Mouse (Mus musculus) embryonic facial prominence, embryonic 11.5 days (tissue): Measurements from ENCODE around the gene Hgfac. TPM values are rescaled to one million over a fixed set of nuclear protein-coding genes. Genes with fewer than 3 reads are reported as not detected.
A peak's percentile ranks its signal among the peaks of the same experiment; 100 is the strongest.

ENCODE experiments used
- ATAC-seq: fragments of 200-750 bp; cut with Nextera tagmentation; replicated peaks from 2 replicates; pipeline ENCODE4 v1.8.0; 2017; ENCODE audit warnings: low read depth; ENCODE audit not compliant: insufficient number of reproducible peaks, low FRiP score, low TSS enrichment
- DNase-seq: peaks from one replicate; pipeline ENCODE4 v3.0.0-alpha.2; 2015; ENCODE audit warnings: low spot score
- H3K27ac ChIP-seq: fragments of 300-500 bp; sonication (generic); replicated peaks from 2 replicates; pipeline ENCODE4 v1.5.1; 2014; ENCODE audit warnings: mild to moderate bottlenecking, low read depth, low read length, control low read depth
- H3K27me3 ChIP-seq: fragments of 300-500 bp; sonication (generic); 2 replicates; pipeline ENCODE4 v1.6.1; 2014; ENCODE audit warnings: mild to moderate bottlenecking, low read length, moderate library complexity, mixed read lengths; ENCODE audit not compliant: control insufficient read depth, insufficient read depth
- H3K36me3 ChIP-seq: fragments of 300-500 bp; sonication (generic); replicated peaks from 2 replicates; pipeline ENCODE4 v1.6.1; 2014; ENCODE audit warnings: low read depth, mild to moderate bottlenecking, low read length, moderate library complexity, mixed read lengths; ENCODE audit not compliant: control insufficient read depth, insufficient read depth
- H3K4me1 ChIP-seq: fragments of 300-500 bp; sonication (generic); 2 replicates; pipeline ENCODE4 v1.6.1; 2014; ENCODE audit warnings: low read length, mixed read lengths; ENCODE audit not compliant: control insufficient read depth, insufficient read depth
- H3K4me2 ChIP-seq: fragments of 300-500 bp; sonication (generic); 2 replicates; pipeline ENCODE4 v1.6.1; 2014; ENCODE audit warnings: low read depth, mild to moderate bottlenecking, control low read depth, low read length, moderate library complexity
- H3K4me3 ChIP-seq: fragments of 300-500 bp; sonication (generic); 2 replicates; pipeline ENCODE4 v1.5.1; 2014; ENCODE audit warnings: low read depth, low read length, control low read depth
- H3K9ac ChIP-seq: fragments of 300-500 bp; sonication (generic); replicated peaks from 2 replicates; pipeline ENCODE4 v1.6.1; 2014; ENCODE audit warnings: mild to moderate bottlenecking, control low read depth, low read length
- H3K9me3 ChIP-seq: fragments of 300-500 bp; sonication (generic); replicated peaks from 2 replicates; pipeline ENCODE4 v1.6.1; 2016; ENCODE audit warnings: mild to moderate bottlenecking, low read length, inconsistent platforms, mixed read lengths; ENCODE audit not compliant: control insufficient read depth
- WGBS: fragments of 180-500 bp; shearing (Covaris S2); extraction: QIAGEN DNeasy Blood & Tissue Kit; methylation state at CpG from one replicate; pipeline ENCODE4 v1.1.7; 2014; 5-methylcytosine and 5-hydroxymethylcytosine counted together
- polyA plus RNA-seq: library from polyadenylated mRNA; unstranded; fragments of >200 nt; fragmentation: Nextera tagmentation; extraction: Ambion mirVana; gene quantifications from 2 replicates; pipeline ENCODE4 v1.2.1, GENCODE M21; 2014

Hgfac gene
- polyA plus RNA-seq, 1 experiment from 2014 or later = not detected

DNA sequence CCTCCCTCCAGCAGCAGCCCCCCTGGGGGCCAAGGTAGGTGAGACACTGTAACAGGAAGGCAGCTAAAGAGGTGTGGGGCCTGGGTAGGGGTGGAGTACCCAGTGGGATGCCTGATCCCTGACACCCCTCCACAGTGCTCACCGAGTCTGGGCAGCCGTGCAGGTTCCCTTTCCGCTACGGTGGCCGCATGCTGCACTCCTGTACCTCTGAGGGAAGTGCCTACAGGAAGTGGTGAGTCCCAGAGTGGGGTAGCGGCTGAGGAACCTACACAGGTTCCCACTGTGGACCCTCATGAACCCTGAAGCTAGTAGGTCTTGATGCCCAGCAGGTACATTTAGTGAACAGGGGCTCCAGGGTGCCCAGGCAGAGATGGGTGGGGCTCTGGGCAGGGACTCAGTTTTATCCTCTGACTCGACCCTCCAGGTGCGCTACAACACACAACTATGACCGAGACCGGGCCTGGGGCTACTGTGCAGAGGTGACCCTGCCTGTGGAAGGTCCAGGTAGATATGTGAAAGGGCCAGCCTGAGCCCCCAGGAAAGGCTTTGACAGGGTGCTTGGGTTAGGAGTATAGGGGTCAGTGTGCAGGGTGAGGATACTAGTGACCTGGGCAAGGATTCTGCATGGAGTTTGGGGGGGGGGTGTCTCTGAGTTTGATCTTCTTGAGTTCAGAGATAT lies 1.3 kb downstream of the Hgfac start:
- H3K36me3 ChIP-seq = no peaks in the 10 kb centered on the region
- no peak overlapping the region for H3K4me2 ChIP-seq
- DNase-seq = no peak
- ATAC-seq = no peak
- H3K9ac ChIP-seq = no peak overlapping the region
- H3K4me3 ChIP-seq = no peak overlapping the region
- H3K9me3 ChIP-seq = no peaks in the 10 kb centered on the region
- H3K4me1 ChIP-seq = no peaks in the 10 kb centered on the region
- WGBS = 70% methylated on average over 10 of the region's 10 CpGs
- H3K27me3 ChIP-seq = no peaks in the 10 kb centered on the region; the same call in 1 of the 2 replicates
- no peak overlapping the region for H3K27ac ChIP-seq

DNA sequence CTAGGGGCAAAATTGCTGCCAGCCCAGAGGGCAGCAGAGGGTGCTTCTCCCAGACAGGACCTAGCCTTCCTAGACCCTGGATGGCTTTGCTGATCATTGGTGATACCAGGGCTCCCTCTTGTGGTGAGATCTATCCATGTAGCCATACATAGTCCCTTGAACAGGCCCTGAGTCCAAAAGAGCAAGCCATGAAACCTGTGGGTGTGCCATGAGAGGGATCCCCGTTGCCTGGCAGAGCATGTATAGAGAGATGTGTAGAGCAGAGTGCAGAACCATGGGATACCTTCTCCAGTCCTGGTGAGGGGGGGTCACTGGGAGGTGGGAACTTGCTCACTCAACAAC lies 1.8 kb downstream of the Hgfac start:
- 24% methylated on average over 1 of the region's 1 CpGs for WGBS
- ATAC-seq (no peak), DNase-seq (peak; percentile 90)
- Histone ChIP-seq H3K4me2 (no peak overlapping the region), H3K9ac (no peak overlapping the region), H3K27me3 (no peaks in the 10 kb centered on the region; the same call in 1 of the 2 replicates), H3K36me3 (no peaks in the 10 kb centered on the region), H3K9me3 (no peaks in the 10 kb centered on the region), H3K27ac (no peak overlapping the region), H3K4me1 (no peaks in the 10 kb centered on the region), H3K4me3 (no peak overlapping the region)

DNA sequence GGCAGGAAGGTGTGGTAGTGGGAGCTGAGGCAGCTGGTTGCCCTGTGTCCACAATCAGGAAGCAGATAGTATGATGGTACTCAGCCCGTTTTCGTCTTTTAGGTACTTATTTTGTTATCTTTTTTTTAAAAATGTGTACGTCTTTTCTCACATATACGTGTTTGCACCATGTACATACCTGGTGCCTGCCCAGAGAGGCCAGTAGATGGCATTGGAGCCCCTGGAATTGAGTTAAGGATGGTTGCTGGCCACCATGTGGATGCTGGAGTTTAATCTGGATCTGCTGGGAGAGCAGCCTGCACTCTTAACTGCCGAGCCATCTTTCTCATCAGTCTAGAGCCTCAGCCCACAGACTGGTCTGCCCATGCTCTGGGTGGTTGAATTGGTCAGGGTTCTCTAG lies 9.2 kb downstream of the Hgfac start:
- H3K9ac ChIP-seq = no peak overlapping the region
- 75% methylated on average over 5 of the region's 5 CpGs for WGBS

DNA sequence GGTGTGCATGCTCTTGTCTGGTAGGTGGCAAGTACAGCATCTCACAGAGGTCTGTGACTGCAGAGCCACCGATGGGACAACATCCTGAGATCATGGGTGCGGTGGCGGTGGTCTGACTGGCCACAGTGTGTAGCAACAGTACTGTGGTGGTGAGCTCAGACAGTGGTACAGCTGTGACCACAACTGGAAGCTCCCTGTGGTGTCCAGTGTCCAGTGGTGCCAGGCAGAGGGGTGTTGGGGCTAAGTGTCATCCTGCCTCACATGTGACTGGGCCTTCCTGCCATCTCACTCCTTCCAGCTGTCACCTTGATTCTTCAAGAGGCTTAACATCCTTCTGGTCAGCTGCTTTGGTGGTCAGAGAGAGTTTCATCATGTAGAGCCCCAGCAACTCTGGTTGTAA lies 13.3 kb downstream of the Hgfac start:
- Histone ChIP-seq H3K4me1 (no peaks in the 10 kb centered on the region; the same call in 1 of the 2 replicates), H3K4me3 (no peak overlapping the region), H3K27me3 (peaks cover 20% of the 10 kb centered on the region), H3K9ac (no peak overlapping the region), H3K9me3 (no peaks in the 10 kb centered on the region), H3K36me3 (no peaks in the 10 kb centered on the region), H3K27ac (no peak overlapping the region), H3K4me2 (no peak overlapping the region)
- ATAC-seq (no peak), DNase-seq (no peak)
- 95% methylated on average over 3 of the region's 3 CpGs for WGBS

More for the DNA sequence above, 9.2 kb downstream of the Hgfac start:
- H3K4me2 ChIP-seq = no peak overlapping the region
- no peaks in the 10 kb centered on the region for H3K27me3 ChIP-seq
- H3K4me1 ChIP-seq = no peaks in the 10 kb centered on the region
- H3K27ac ChIP-seq = no peak overlapping the region
- H3K4me3 ChIP-seq = no peak overlapping the region
- no peaks in the 10 kb centered on the region for H3K36me3 ChIP-seq
- ATAC-seq = no peak
- no peak for DNase-seq
- H3K9me3 ChIP-seq = no peaks in the 10 kb centered on the region

DNA sequence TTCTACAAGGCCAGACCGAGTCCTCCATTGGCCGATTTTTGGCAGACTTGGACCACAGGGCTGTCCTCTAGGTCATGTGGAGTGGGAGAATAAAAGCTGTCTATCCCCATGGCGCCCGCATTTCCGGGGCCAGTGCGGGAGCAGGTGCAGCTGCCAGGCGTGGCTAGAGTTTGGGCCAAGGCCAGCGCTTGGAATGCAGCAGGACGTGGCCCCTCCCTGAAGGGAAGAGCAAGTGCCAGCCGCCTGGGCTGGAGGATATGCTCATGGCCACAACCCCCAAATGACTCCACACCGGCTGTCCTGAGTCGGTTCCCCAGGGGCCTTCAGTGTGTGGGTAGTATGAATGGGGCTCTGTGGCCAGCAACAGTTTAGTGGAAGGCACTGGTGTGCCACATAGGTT lies 13.8 kb downstream of the Hgfac start:
- WGBS = 78% methylated on average over 12 of the region's 12 CpGs
- DNase-seq (no peak), ATAC-seq (no peak)
- Histone ChIP-seq H3K9ac (no peak overlapping the region), H3K9me3 (no peaks in the 10 kb centered on the region), H3K4me3 (no peak overlapping the region), H3K4me1 (no peaks in the 10 kb centered on the region; the same call in 1 of the 2 replicates), H3K27ac (no peak overlapping the region), H3K36me3 (no peaks in the 10 kb centered on the region), H3K4me2 (no peak overlapping the region), H3K27me3 (peaks cover 20% of the 10 kb centered on the region)

DNA sequence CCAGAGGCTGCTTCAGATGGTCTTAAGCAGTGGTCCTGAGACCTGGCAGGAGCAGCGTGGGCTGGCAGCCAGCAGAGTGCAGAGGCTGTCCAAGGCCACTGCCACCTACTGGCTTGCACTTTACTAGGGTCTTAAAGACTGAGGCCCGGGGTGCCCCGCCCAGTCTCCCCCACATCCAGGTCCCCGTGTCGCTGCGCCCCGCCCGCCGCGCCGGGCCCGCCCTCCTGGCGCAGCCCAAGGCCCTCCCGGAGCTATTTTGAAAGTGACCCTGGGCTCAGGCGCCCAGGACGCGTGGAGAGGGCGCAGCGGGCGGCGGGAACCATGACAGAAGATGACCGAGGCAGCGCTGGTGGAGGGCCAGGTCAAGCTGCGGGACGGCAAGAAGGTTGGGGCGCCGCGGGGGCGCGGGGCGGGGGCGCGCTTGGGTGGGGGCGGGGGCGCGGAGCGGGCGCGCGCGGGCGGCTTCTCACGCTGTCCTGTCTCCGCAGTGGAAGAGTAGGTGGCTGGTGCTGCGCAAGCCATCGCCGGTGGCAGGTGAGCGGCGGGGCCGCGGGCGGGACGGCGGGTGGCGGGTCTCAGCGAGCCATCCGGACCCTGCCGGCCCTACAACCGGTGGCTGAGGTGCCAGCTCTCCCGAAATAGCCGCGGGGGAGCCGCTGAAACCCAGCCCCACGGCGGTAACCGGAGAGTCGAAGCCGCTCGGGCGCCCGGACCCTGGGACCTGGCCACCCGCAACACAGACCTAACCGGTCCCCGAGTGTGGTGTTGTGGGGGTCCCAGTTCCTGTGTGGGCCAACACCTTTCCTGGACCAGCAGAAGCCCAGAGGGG lies 15.5 kb downstream of the Hgfac start, which contains the start of gene Dok7:
Gene Dok7 (plus strand): TSS at position 163 of the 829 bp plus-strand sequence.
- H3K9me3 ChIP-seq = no peaks in the 10 kb centered on the region
- H3K4me3 ChIP-seq = peak within 1 kb of the TSS; percentile 60
- no peaks in the 10 kb centered on the region for H3K36me3 ChIP-seq
- peak within 1 kb of the TSS; percentile 44 for H3K9ac ChIP-seq
- peak within 1 kb of the TSS; percentile 98 for H3K4me2 ChIP-seq
- peaks cover 20% of the 10 kb centered on the region for H3K27me3 ChIP-seq
- H3K4me1 ChIP-seq = no peaks in the 10 kb centered on the region; the same call in 1 of the 2 replicates
- no peak within 1 kb of the TSS for H3K27ac ChIP-seq
- peak; percentile 53; the same call in 1 of the 2 replicates for ATAC-seq
- WGBS = under 1% methylated on average over 61 of the region's 74 CpGs
- DNase-seq = peak; percentile 50

DNA sequence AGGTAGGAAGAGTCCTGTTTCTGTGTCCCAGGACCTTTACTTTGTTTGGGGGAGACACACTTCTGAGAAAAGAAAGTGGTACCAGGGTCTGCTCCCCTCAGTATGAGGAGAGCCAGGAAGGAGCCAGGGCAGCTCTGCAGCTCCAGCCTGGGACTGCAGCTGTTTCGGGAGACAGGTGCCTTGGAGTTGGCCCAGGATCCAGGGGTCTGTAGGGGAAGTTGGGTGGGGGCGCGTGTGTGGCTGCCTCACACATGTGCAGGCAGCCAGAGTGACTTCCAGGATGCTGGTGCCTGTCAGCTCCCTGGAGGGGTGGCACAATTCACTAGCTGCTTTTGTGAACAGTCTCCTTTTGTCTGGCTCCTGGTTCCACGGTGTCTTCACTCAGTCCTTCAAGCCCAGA lies 16.3 kb downstream of the Hgfac start:
- Histone ChIP-seq H3K4me2 (peak overlapping the region; percentile 98; the same call in 1 of the 2 replicates), H3K27me3 (peaks cover 20% of the 10 kb centered on the region), H3K4me1 (no peaks in the 10 kb centered on the region; the same call in 1 of the 2 replicates), H3K9ac (no peak overlapping the region), H3K9me3 (no peaks in the 10 kb centered on the region), H3K27ac (no peak overlapping the region), H3K4me3 (peak overlapping the region; percentile 60; the same call in 1 of the 2 replicates), H3K36me3 (no peaks in the 10 kb centered on the region)
- DNase-seq (no peak), ATAC-seq (no peak)
- WGBS = 28% methylated on average over 4 of the region's 4 CpGs

DNA sequence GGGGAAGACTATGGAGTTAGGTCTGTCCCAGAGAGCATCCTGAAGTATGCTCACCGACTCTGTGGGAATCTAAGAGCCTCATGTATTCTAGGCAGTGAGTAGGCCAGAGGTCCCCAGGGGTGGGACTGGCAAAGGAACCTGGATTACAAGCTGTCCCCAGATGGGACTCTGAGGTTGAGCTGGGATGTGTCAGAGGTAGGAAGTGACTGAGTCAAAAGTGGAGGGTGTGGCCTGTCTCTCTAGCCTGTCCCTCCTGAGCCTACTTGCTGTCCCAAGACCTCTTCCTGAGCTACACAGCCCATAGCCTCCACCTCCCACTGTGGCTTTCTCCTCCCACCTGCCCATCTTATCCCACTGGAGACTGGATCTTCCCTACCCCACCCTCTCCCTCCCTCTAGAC lies 16.9 kb downstream of the Hgfac start:
- Histone ChIP-seq H3K4me3 (no peak overlapping the region), H3K27me3 (peaks cover 20% of the 10 kb centered on the region), H3K36me3 (no peaks in the 10 kb centered on the region), H3K4me2 (no peak overlapping the region), H3K4me1 (no peaks in the 10 kb centered on the region; the same call in 1 of the 2 replicates), H3K9me3 (no peaks in the 10 kb centered on the region), H3K27ac (no peak overlapping the region), H3K9ac (no peak overlapping the region)
- DNase-seq = no peak
- ATAC-seq = no peak
- WGBS = 70% methylated on average over 1 of the region's 1 CpGs
